In genomic region chr12:107930611-107931350, GRCm38 (mm10) we compare ENCODE assay signal across 9 mouse cellular contexts.
DNase-seq lines count a peak whose midpoint lies in the region; ATAC-seq and TF ChIP-seq lines count a peak whose summit lies in the region.
"Had no signal": no experiment of that assay in that cellular context is flagged by ENCODE, and none has a peak within 500 bp of the region (broad histone marks: within the 10 kb centered on the region; RNA-seq: fewer than 3 reads in every experiment).

No protein-coding gene starts in this region.

- H3K27ac ChIP-seq in neural tube, embryonic 12.5 days: no peak overlapping the region
- H3K27ac ChIP-seq in embryonic facial prominence, embryonic 13.5 days: peak overlapping the region; percentile 74
- H3K27ac ChIP-seq in heart, embryonic 11.5 days (ENCODE audit: low read depth, low read length): peak overlapping the region; percentile 71
- H3K27ac ChIP-seq in limb, embryonic 14.5 days (replicated peaks; ENCODE audit: low read depth, low read length): peak overlapping the region; percentile 34
- H3K27ac ChIP-seq: liver, embryonic 13.5 days had no signal

- H3K9ac ChIP-seq in neural tube, embryonic 12.5 days: no peak overlapping the region
- no peak overlapping the region; the same call in 1 of the 2 replicates for H3K9ac ChIP-seq in embryonic facial prominence, embryonic 13.5 days
- peak overlapping the region; percentile 61 for H3K9ac ChIP-seq in heart, embryonic 11.5 days (ENCODE audit: low read depth, low read length)
- H3K9ac ChIP-seq in limb, embryonic 14.5 days (ENCODE audit: low read depth, low read length, severe bottlenecking): no peak overlapping the region; the same call in 1 of the 2 replicates
- H3K9ac ChIP-seq: liver, embryonic 13.5 days had no signal

- no peak for TF ChIP-seq POLR2A in limb, embryonic 14.5 days (IDR thresholded peaks at IDR 0.05; ENCODE audit: borderline replicate concordance, extremely low read depth, insufficient read depth, insufficient read length)

- H3K4me2 ChIP-seq in neural tube, embryonic 12.5 days (replicated peaks): 0 out of 2 replicates have a peak overlapping the region, but pooled peaks have one; percentile 0
- H3K4me2 ChIP-seq in embryonic facial prominence, embryonic 13.5 days: peak overlapping the region; percentile 33
- peak overlapping the region; percentile 61 for H3K4me2 ChIP-seq in heart, embryonic 11.5 days
- H3K4me2 ChIP-seq in limb, embryonic 14.5 days (replicated peaks; ENCODE audit: low read depth, low read length, severe bottlenecking): peak overlapping the region; percentile 33
- H3K4me2 ChIP-seq: liver, embryonic 13.5 days had no signal

- no peak overlapping the region for H3K4me3 ChIP-seq in neural tube, embryonic 12.5 days
- H3K4me3 ChIP-seq in embryonic facial prominence, embryonic 13.5 days: no peak overlapping the region
- peak overlapping the region; percentile 25 for H3K4me3 ChIP-seq in heart, embryonic 11.5 days (ENCODE audit: low read depth, low read length)
- H3K4me3 ChIP-seq in limb, embryonic 14.5 days (replicated peaks; ENCODE audit: low read length): no peak overlapping the region
- H3K4me3 ChIP-seq: liver, embryonic 13.5 days had no signal

- DNase-seq in neural tube, embryonic 10.5 days (ENCODE audit: extremely low spot score, low spot score): no peak
- peak; percentile 54 to 55 for DNase-seq in kidney, adult 8-10 months
- DNase-seq in limb, embryonic 14.5 days (ENCODE audit: low spot score): peak; percentile 89
- DNase-seq in right cerebral cortex, postnatal 14 days: peak; percentile 55
- DNase-seq: liver, embryonic 13.5 days had no signal

- no peaks in the 10 kb centered on the region for H3K27me3 ChIP-seq in neural tube, embryonic 12.5 days (replicated peaks)
- H3K27me3 ChIP-seq in embryonic facial prominence, embryonic 13.5 days: no peaks in the 10 kb centered on the region
- H3K27me3 ChIP-seq in heart, embryonic 11.5 days (ENCODE audit: control insufficient read depth, insufficient read depth, low read length): no peaks in the 10 kb centered on the region
- H3K27me3 ChIP-seq in limb, embryonic 14.5 days (ENCODE audit: control insufficient read depth, insufficient read depth, low read length): no peaks in the 10 kb centered on the region
- H3K27me3 ChIP-seq: liver, embryonic 13.5 days had no signal

- WGBS in neural tube, embryonic 12.5 days: 70% methylated on average over 28 of the region's 28 CpGs
- WGBS in embryonic facial prominence, embryonic 13.5 days: 36% methylated on average over 28 of the region's 28 CpGs
- 27% methylated on average over 28 of the region's 28 CpGs for WGBS in heart, embryonic 11.5 days (ENCODE audit: insufficient replicate concordance)
- WGBS in limb, embryonic 14.5 days: 34% methylated on average over 28 of the region's 28 CpGs

- H3K9me3 ChIP-seq in neural tube, embryonic 12.5 days: no peaks in the 10 kb centered on the region
- H3K9me3 ChIP-seq in embryonic facial prominence, embryonic 13.5 days: no peaks in the 10 kb centered on the region
- H3K9me3 ChIP-seq in heart, embryonic 11.5 days (replicated peaks; ENCODE audit: control insufficient read depth, low read length): no peaks in the 10 kb centered on the region
- no peaks in the 10 kb centered on the region for H3K9me3 ChIP-seq in limb, embryonic 14.5 days (ENCODE audit: control insufficient read depth, low read length)
- H3K9me3 ChIP-seq: liver, embryonic 13.5 days had no signal

- no peaks in the 10 kb centered on the region for H3K36me3 ChIP-seq in neural tube, embryonic 12.5 days
- H3K36me3 ChIP-seq in embryonic facial prominence, embryonic 13.5 days: no peaks in the 10 kb centered on the region
- no peaks in the 10 kb centered on the region for H3K36me3 ChIP-seq in heart, embryonic 11.5 days (ENCODE audit: control insufficient read depth, insufficient read depth, low read length)
- H3K36me3 ChIP-seq in limb, embryonic 14.5 days (ENCODE audit: control insufficient read depth, insufficient read depth, low read length): no peaks in the 10 kb centered on the region
- H3K36me3 ChIP-seq: liver, embryonic 13.5 days had no signal

- peaks cover 82% of the 10 kb centered on the region for H3K4me1 ChIP-seq in neural tube, embryonic 12.5 days
- H3K4me1 ChIP-seq in embryonic facial prominence, embryonic 13.5 days: peaks cover 97% of the 10 kb centered on the region
- peaks cover 27% of the 10 kb centered on the region for H3K4me1 ChIP-seq in heart, embryonic 11.5 days (ENCODE audit: control insufficient read depth, insufficient read depth, low read length)
- peaks cover 56% of the 10 kb centered on the region for H3K4me1 ChIP-seq in limb, embryonic 14.5 days (ENCODE audit: control insufficient read depth, insufficient read depth, low read length)
- H3K4me1 ChIP-seq: liver, embryonic 13.5 days had no signal

- ATAC-seq in neural tube, embryonic 12.5 days (ENCODE audit: low FRiP score, low read depth): no peak
- ATAC-seq in embryonic facial prominence, embryonic 13.5 days (ENCODE audit: insufficient number of reproducible peaks, insufficient read depth, low FRiP score, low TSS enrichment, low read depth): no peak
- peak; percentile 55 for ATAC-seq in heart, embryonic 11.5 days (replicated peaks; ENCODE audit: insufficient number of reproducible peaks, low FRiP score, low TSS enrichment)
- peak; percentile 74 for ATAC-seq in limb, embryonic 14.5 days (ENCODE audit: low FRiP score, low read depth)
- ATAC-seq in megakaryocyte, adult 5-6 weeks (ENCODE audit: poor library complexity, severe bottlenecking): no peak

Comparison
In these comparisons a context has a peak if more than half of its experiments do, and no peak if none do; other contexts are left out.
1. ATAC-seq: peak in heart, embryonic 11.5 days (single experiment) and limb, embryonic 14.5 days (single experiment); none in neural tube, embryonic 12.5 days (single experiment), embryonic facial prominence, embryonic 13.5 days (single experiment) and megakaryocyte, adult 5-6 weeks (single experiment).
2. H3K4me2 ChIP-seq: peak in every context shown above with its lines; median percentile 61 in heart, embryonic 11.5 days; 33 in embryonic facial prominence, embryonic 13.5 days; 33 in limb, embryonic 14.5 days; 0 in neural tube, embryonic 12.5 days.